Mouse (Mus musculus) hematopoietic multipotent progenitor cell, adult 10-12 weeks (in vitro differentiated cells): ENCODE results near the gene Igsf10. TPM values are rescaled to one million over a fixed set of nuclear protein-coding genes. Genes with fewer than 3 reads are reported as not detected.

Experiments
- polyA plus RNA-seq: library from polyadenylated mRNA; stranded (reverse); fragments of >175 nt; gene quantifications from 2 replicates; pipeline ENCODE4 v1.2.3, GENCODE M21; 2012; ENCODE audit warnings: low replicate concordance

Gene Igsf10
- polyA plus RNA-seq: 0.01 TPM in 1 of 2 replicates, not detected in the other

GRCm38 (mm10) chr3:59344065-59344905 is at the start of gene Igsf10:
TSS of gene Igsf10 (minus strand) at chr3:59344394.

Other genes with a start within 250 kb of the Igsf10 start
- 11.1 and 22.9 TPM in 2 replicates for gene Gpr171, start 242.6 kb downstream of the Igsf10 start, polyA plus RNA-seq
- 0.65 and 1.1 TPM in 2 replicates for gene P2ry14, start 190.8 kb downstream of the Igsf10 start, polyA plus RNA-seq
- gene Gpr87, start 149.3 kb downstream of the Igsf10 start, polyA plus RNA-seq: not detected in 2 replicates
- gene P2ry13, start 133.5 kb downstream of the Igsf10 start, polyA plus RNA-seq: 1.2 and 2.3 TPM in 2 replicates
- 0.79 and 0.90 TPM in 2 replicates for gene P2ry12, start 81.5 kb downstream of the Igsf10 start, polyA plus RNA-seq